Mouse (Mus musculus): ENCODE measurements at regions not wholly inside any gene's neighbourhood (a gene's known extent, or its start where the extent isn't known, plus 50 kb on each side); places are given as distances from the start of the nearest gene placed in this dataset.

DNA sequence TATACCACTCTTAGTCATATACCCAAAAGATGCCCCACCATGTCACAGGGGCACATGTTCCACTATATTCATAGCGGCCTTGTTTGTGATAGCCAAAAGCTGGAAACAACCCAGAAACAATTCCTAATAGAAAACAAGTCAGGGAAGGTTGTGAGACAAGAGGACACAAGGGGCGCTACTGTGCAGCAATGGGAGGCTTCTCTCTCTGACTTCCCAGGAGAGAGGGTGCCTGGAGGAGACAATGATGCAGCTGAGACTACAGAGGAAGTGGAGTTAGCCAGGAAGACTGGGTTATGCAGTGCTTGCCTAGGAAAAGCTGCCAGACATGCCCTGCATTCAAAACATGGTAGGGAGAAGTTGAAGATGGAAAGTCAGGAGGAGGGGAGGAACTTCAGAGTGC lies 102.6 kb downstream of the Stard3nl start:
- TF ChIP-seq POLR2A (IDR thresholded peaks at IDR 0.05; ENCODE audit: borderline replicate concordance, extremely low read depth, insufficient read depth, insufficient read length, poor library complexity, severe bottlenecking) (no peak), CTCF (IDR thresholded peaks at IDR 0.05; ENCODE audit: borderline replicate concordance, extremely low read depth, insufficient read depth, insufficient read length) (0 out of 2 replicates have a peak, but pooled peaks have one; percentile 12)

Measured in brain, embryonic 14.5 days (tissue).